Mouse (Mus musculus) bone marrow, adult 2 months (tissue): Measurements from ENCODE around the gene Man1a2.

Experiments
- CTCF ChIP-seq: fragments of 200-500 bp; IDR thresholded peaks from 2 replicates; pipeline ENCODE4 v1.5.1; 2011; ENCODE audit warnings: low read length, control low read depth; ENCODE audit not compliant: control insufficient read depth, insufficient read depth
- POLR2A ChIP-seq: fragments of 200-500 bp; IDR thresholded peaks from 2 replicates; pipeline ENCODE4 v1.6.1; 2011; ENCODE audit warnings: low read depth, mild to moderate bottlenecking, control low read depth, low read length, borderline replicate concordance; ENCODE audit not compliant: control insufficient read depth

DNA sequence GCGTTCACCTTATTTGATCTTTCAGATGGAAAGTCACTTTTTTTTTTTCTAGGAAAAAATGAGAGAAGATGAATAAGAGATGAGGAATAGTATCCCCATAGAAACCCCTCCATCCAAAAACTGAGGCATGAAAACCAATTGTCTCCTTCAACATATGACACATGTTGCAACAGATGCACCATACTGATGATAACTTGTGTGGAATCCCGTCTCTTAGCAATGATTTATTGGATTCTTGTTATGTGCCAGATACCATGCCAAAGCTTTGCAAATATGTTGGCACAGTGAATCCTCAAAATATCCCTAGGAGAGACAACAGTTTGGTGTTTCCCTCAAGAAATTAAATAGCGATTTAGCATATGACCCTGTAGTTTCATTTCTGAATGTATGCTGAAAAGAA is 46.0 kb upstream of the Man1a2 start:
- TF ChIP-seq CTCF (no peak), POLR2A (no peak)
